Mouse (Mus musculus) spleen, postnatal 36 days (tissue): ENCODE results near the gene Mettl3.

Experiments used
- DNase-seq, 2 experiments: peaks; one replicate each; pipeline ENCODE4 v3.0.0; 2022; ENCODE audit warnings: low spot score in 2 of 2, mixed read lengths in 1 of 2

Gene Mettl3

DNA sequence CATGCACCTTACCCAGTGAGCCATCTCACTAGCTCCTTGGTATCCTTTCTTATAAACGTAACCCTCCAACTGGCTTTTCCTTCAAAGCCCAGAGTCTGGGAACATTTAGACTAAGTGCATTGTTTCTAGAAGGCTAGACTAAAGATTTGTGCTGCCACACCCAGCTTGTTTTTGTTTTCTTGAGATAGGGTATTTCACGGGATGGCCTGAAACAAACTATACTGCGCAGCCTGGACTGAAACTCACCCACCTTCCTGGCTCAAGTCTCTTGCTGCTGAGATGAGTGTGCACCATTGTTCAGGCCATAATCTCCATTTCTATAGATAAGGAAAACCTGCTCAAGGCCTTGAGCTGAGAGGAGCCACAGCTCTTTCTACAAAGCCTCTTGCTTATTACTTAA is 20.7 kb downstream of the Mettl3 start:
- DNase-seq, result no peak

DNA sequence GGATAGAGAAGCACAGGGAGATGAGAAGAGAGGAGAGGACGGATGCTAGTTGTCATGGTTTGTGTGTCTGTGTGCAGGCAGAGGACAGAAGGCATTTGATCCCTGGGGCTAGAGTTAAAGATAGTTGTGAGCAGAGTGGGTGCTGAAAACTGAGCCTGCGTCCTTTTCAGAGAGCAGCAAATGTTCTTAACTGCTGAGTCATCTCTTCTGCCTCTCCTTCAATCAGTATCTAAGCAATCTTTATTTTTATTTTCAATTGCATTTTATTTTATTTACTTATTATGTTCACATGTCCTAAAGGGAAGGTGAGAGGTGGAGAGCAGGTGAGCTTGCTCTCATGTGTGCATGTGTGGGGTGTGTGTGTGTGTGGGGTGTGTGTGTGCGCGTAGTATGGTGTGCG is 21.3 kb downstream of the Mettl3 start:
- no peak for DNase-seq

DNA sequence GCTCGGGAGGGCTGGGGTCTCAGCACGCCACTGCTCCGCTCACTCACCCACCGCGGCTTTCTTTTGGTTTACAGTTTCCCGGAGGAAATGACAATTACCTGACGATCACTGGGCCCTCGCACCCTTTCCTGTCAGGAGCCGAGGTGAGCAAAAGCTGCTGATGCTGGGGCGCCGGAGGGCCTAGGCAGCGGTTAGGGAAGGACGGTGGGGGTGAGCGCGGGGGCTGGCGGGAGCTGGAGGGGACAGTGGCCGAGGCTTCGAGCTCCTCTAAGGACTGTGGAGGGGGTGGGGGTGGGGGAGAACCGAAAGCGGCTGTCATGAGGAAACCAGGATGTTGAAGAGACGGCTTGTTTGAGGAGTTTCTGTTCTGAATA is 25.2 kb downstream of the Mettl3 start:
- DNase-seq, result no peak

DNA sequence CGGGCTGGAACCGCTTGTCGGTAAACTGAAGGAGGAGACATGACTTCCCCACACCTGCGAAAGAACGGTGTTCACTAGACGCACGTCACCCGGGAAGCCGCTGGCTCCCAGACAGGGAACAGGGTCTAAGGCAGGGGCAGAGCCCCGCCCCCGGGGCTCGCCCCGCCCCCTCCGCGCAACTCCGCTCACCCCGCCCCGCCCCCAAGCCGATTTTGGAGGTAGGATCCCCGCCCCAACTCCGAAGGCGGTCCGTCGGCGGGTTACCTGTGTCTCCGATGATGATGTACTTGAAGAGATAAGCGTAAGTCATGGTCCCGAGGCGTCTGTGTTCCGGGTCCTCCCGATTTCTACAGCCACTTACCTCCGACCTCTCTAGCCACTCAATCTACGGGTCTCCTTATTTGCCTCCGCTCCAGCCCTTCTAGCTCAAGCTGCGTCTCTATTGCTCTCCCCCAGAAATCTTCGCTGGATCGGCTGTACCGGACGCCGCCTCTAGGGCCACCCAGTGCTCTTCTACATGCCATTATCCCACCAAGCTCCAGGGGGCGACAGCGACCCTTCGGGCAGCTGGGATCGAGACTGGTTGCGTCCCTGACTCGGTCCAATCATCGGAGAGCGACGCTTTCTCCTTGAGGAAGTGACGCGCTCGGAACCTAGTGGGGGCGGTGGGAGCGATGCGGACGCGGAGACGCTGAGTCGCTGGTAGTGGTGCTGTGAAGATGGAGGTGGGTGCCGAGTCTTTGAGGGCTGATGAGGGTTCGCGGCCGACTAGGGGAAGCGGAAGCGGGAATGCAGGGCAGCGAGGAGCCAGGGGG is 25.8 kb downstream of the Mettl3 start, which contains the start of the genes Tox4 and Rab2b:
TSS of gene Tox4 (plus strand) at position 215 of the 815 bp plus-strand sequence.
TSS of gene Rab2b (minus strand) at position 614 of the 815 bp plus-strand sequence.
- DNase-seq, result peak; percentile 98

DNA sequence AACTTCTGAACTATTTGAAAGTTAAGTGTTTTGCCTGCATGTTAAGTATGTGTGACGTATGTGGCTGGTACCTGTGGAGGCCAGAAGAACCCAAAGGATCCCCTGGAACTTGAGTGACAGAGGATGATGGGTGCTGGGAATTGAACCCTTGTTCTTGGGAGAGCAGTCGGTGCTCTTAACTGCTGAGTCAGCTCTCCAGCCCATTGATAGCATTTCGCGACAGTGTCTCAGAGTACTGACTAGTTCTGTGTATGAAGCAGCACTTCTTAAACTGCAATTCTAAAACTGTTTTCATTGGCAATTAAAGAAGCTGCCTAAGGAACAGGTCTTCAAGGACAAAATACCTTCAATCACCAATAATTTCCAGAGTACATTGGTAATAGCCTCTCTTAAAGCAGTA is 27.7 kb downstream of the Mettl3 start:
- DNase-seq, result no peak

DNA sequence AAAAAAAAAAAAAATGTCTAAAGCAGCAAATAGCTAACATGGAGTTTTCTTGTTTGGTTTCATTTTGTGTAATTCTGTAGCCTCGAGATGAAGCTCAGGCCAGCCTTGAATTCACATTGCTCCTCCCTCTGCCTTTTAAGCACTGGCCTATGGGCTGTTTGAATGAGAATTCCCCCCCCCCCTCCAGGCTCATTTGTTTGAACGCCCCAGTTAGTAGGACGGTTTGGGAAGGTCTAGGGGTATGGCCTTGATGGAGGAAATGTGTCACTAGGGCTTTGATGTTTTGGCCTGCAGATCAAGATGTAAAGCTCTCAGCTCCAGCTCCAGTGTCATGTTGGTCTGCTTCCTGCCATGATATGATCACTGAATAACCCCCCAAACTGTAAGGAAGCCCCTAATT is 32.1 kb downstream of the Mettl3 start:
- DNase-seq, result no peak

DNA sequence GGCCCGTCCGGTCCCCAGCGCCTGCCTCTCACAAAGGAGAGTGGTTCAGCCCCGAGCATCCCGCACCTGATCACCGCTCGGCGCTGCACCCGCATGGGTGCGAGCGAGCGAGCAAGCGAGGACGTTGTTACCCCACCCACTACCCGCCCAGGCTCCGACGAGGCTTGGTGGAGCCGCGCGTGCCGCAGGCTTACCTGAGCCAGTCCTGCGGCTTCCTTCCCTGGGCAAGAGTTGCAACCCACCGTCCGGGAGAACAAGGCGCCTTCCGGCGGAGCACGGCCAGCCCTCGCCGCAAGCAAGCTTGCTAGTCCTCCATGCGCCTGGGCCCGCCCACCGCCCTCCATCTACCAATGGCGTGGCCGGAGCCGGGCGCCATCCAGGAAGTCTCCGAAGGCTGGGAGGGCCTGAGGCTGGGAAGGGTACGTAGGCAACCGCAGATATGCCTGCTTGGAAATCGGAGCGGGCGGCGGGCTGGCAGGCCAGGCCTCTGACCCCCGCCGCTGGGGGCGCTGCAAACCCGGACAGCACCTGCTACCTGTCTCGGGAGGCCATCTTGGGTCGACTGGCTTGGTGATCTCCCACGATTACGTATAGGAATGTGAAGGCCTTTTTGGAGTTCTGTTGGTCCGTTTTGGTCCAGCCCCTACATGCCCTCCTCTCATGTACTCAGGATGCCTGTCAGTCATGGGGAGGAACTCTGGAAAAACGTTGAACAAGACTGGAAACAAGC is 47.3 kb downstream of the Mettl3 start, which contains the start of gene Chd8:
TSS of gene Chd8 (minus strand) at position 297 of the 730 bp plus-strand sequence.
- peak; percentile 99 for DNase-seq

DNA sequence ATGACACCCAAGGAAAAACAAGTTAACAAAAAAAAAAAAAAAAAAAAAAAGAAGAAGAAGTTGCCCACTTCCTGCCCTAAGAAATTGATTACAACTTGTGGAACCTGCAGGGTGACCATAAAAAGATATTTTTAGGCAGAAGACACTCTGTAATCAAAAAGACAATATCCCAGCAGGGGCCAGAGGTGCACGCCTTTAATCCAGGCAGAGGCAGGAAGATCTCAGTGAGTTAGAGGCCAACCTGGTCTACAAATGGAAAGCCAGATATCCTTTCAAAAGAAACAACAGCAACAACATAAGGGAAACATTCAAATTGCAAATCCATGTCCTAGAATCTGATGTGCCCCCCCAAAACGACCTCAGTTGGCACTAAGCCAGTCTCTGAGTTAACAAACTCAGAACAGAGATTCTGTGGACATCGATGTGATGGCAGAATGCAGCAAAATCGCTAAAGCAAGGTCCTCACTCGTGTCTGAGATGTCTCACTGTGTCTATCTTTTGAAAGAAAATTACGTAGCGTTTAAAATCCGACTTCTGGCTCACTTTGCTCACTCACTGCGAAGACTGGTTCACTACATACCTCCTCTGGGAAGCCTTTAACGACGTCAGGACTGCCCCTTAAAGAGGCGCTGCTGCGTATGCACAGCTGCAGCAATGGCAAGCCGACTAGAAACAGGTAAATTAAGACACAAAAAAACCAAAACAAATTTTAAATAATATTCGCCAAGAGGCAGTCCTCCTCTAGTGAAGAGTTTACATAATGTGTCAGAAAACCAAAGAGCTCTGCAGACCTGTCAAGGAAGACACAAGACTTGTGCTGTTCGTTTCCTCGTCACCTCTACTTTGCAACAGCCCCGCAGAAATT is 48.4 kb downstream of the Mettl3 start:
- peak; percentile 3 to 13 for DNase-seq

DNA sequence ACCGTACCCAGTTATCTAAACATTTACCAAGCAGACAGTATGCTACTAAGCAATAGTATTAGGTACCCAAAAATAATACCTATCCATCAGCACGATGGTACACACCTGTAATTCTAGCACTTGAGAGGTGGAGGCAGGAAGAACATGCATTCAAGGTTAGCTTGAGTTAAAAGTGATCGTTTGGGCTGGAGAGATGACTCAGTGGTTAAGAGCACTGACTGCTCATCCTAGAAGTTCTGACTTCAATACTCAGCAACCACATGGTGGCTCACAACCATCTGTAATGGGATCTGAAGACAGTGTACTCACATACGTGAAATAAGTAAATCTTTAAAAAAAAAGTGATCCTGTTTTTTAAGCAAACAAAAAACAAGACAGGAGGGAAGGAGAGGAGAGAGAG is 58.8 kb downstream of the Mettl3 start:
- DNase-seq, result no peak
